8 mouse cellular contexts compared by ENCODE assay signal in the genomic region with DNA sequence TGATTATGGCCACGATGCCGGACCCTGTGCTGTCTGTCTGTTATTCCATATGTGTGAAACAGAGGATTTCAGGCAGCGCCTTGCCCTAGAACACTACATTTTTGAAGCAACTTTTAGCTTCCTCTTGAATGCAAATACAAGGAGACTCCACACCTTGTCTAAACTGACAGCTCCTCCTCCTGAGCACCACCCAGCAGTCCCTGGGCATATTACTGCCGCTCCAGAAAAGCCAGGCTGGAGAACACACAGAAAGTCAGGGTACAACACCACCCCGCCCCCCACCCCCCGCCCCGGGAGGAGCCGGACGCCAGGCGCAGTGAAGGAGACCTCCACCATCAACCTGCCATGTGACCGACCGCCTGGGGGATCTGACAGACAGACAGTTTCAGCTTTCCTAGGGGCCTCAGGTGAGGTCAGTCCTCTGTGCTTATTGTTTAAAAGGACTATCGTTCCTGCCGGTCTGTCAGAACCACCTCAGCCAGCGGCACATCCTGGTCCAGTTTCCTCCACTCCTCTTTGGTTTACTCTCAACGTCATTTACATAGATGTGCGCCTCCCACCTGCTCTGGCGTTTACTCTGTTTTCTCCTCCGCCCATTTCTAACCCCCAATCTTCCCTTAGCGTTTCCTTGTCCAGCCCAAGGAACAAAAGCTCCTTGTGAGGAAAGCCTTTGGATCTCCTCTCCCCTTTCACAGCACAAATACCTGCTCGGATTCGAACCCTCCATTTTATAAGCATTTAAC. TPM values are rescaled to one million over a fixed set of nuclear protein-coding genes. Genes with fewer than 3 reads are reported as not detected.
DNase-seq lines count a peak whose midpoint lies in the region; ATAC-seq and TF ChIP-seq lines count a peak whose summit lies in the region.

No protein-coding gene starts in this region.

- TF ChIP-seq CTCF in gastrocnemius, adult 2 months (IDR thresholded peaks at IDR 0.05) = no peak

- 19% methylated on average over 22 of the region's 22 CpGs for WGBS in forebrain, embryonic 16.5 days
- WGBS in liver, embryonic 16.5 days (ENCODE audit: insufficient replicate concordance) = 34% methylated on average over 22 of the region's 22 CpGs

- in situ Hi-C loops in ES-E14 (cut with MboI; ENCODE audit: low sequenced_read_pairs in 2 of 2, unreplicated experiment in 2 of 2) = no loop called here

- ATAC-seq in forebrain, embryonic 16.5 days = no peak
- no peak for ATAC-seq in liver, embryonic 16.5 days (ENCODE audit: low read depth)
- no peak for ATAC-seq in granulocyte monocyte progenitor cell, adult 5-6 weeks (replicated peaks; ENCODE audit: poor library complexity, severe bottlenecking)

- peak overlapping the region; percentile 5 for H3K4me2 ChIP-seq in forebrain, embryonic 16.5 days (ENCODE audit: low read length)
- peak overlapping the region; percentile 41 for H3K4me2 ChIP-seq in liver, embryonic 16.5 days (ENCODE audit: low read depth, low read length)

- H3K4me1 ChIP-seq in ES-E14 (ENCODE audit: control insufficient read depth in 2 of 2, insufficient read depth in 2 of 2, low read length in 2 of 2, poor library complexity in 1 of 2) = peaks cover 4% of the 10 kb centered on the region in 2 experiments; a peak in 3 of 4 replicates
- no peaks in the 10 kb centered on the region for H3K4me1 ChIP-seq in forebrain, embryonic 16.5 days (replicated peaks; ENCODE audit: control insufficient read depth, insufficient read depth, low read length)
- peaks cover 4% of the 10 kb centered on the region; the same call in 1 of the 2 replicates for H3K4me1 ChIP-seq in liver, embryonic 16.5 days (ENCODE audit: control insufficient read depth, low read depth, low read length)

- H3K9me3 ChIP-seq in ES-E14 (ENCODE audit: control insufficient read depth, insufficient read depth, low read depth, low read length) = no peaks in the 10 kb centered on the region
- H3K9me3 ChIP-seq in forebrain, embryonic 16.5 days (ENCODE audit: control insufficient read depth, low read length) = no peaks in the 10 kb centered on the region
- no peaks in the 10 kb centered on the region for H3K9me3 ChIP-seq in liver, embryonic 16.5 days (replicated peaks; ENCODE audit: control insufficient read depth, low read length)

- intact Hi-C loops in gastrocnemius, adult 2 months (cut with DNase I) = no loop called here

- H3K27ac ChIP-seq in ES-E14 (ENCODE audit: insufficient read depth, low read depth, low read length, poor library complexity, severe bottlenecking) = peak overlapping the region; percentile 66; the same call in 1 of the 2 replicates
- no peak overlapping the region for H3K27ac ChIP-seq in forebrain, embryonic 16.5 days (ENCODE audit: low read length)
- H3K27ac ChIP-seq in liver, embryonic 16.5 days (ENCODE audit: low read length) = no peak overlapping the region
- no peak overlapping the region for H3K27ac ChIP-seq in gastrocnemius, adult 2 months

- H3K4me3 ChIP-seq in ES-E14 (ENCODE audit: insufficient read depth in 1 of 2, low read depth in 1 of 2, low read length in 2 of 2, poor library complexity in 1 of 2, severe bottlenecking in 1 of 2) = peak overlapping the region; percentile 39 to 43
- no peak overlapping the region for H3K4me3 ChIP-seq in forebrain, embryonic 16.5 days (replicated peaks; ENCODE audit: low read length)
- no peak overlapping the region for H3K4me3 ChIP-seq in liver, embryonic 16.5 days (ENCODE audit: low read depth, low read length)
- no peak overlapping the region for H3K4me3 ChIP-seq in gastrocnemius, adult 2 months

- no peak overlapping the region for H3K9ac ChIP-seq in ES-E14 (ENCODE audit: insufficient read depth, low read depth, low read length, poor library complexity, severe bottlenecking)
- no peak overlapping the region for H3K9ac ChIP-seq in forebrain, embryonic 16.5 days (replicated peaks; ENCODE audit: low read depth, low read length)
- H3K9ac ChIP-seq in liver, embryonic 16.5 days (ENCODE audit: low read depth, low read length) = no peak overlapping the region

- no peaks in the 10 kb centered on the region for H3K27me3 ChIP-seq in forebrain, embryonic 16.5 days (replicated peaks; ENCODE audit: control insufficient read depth, insufficient read depth, low read length)
- H3K27me3 ChIP-seq in liver, embryonic 16.5 days (ENCODE audit: control insufficient read depth, insufficient read depth, low read depth, low read length) = no peaks in the 10 kb centered on the region

- H3K36me3 ChIP-seq in ES-E14 (ENCODE audit: control insufficient read depth, insufficient read depth, low read length, poor library complexity, severe bottlenecking) = no peaks in the 10 kb centered on the region
- H3K36me3 ChIP-seq in forebrain, embryonic 16.5 days (ENCODE audit: control insufficient read depth, insufficient read depth) = no peaks in the 10 kb centered on the region
- no peaks in the 10 kb centered on the region for H3K36me3 ChIP-seq in liver, embryonic 16.5 days (ENCODE audit: control insufficient read depth, insufficient read depth)

- peak; percentile 70 for DNase-seq in heart, adult 11 months
- no peak for DNase-seq in heart, adult 8-10 months (ENCODE audit: low spot score)
- DNase-seq in ES-E14 (ENCODE audit: low read depth, low spot score) = peak; percentile 49
- DNase-seq in adrenal gland, postnatal 36 days = no peak
- no peak for DNase-seq in gastrocnemius, adult 2 months

TF ChIP-seq in ES-E14, 5 proteins besides CTCF, POLR2A, EP300 and RAD21:
- no peak for TF ChIP-seq HCFC1 (IDR thresholded peaks at IDR 0.05; ENCODE audit: borderline replicate concordance, insufficient read depth, low read length)
- no peak for TF ChIP-seq ZC3H11A (IDR thresholded peaks at IDR 0.05; ENCODE audit: borderline replicate concordance, low read depth, low read length)
- no peak for TF ChIP-seq MAFK (IDR thresholded peaks at IDR 0.05; ENCODE audit: insufficient read depth, low read depth, low read length)
- no peak for TF ChIP-seq CHD2 (IDR thresholded peaks at IDR 0.05; ENCODE audit: low read depth, low read length)
- TF ChIP-seq ZNF384 (IDR thresholded peaks at IDR 0.05; ENCODE audit: low read depth, low read length) = no peak

RNA-seq across cellular contexts. Expression of a gene that starts 52.8 kb away (rescaled TPM):
- total RNA-seq in heart, adult 8-10 months (2022) = 1 to 10 TPM; 3.9 to 5.2 (median 4.9) TPM
- 17.7 and 19.7 TPM in 2 replicates for total RNA-seq in ES-E14 (2012; rRNA removed)
- polyA plus RNA-seq in forebrain, embryonic 16.5 days (2015; fragmentation: Nextera tagmentation; extraction: Ambion mirVana) = 8.7 and 11.3 TPM in 2 replicates
- polyA plus RNA-seq in liver, embryonic 16.5 days (2015; fragmentation: Nextera tagmentation; extraction: Ambion mirVana) = 3.5 and 3.7 TPM in 2 replicates
- total RNA-seq in granulocyte monocyte progenitor cell, adult 5-6 weeks (2014; fragmentation: Nextera tagmentation) = 16.8 and 21.5 TPM in 2 replicates
- total RNA-seq in granulocyte monocyte progenitor cell, adult 5-6 weeks (2017) = 18.6 and 26.6 TPM in 2 replicates
- 10 to 100 TPM; 13.5 to 13.6 TPM for total RNA-seq in adrenal gland, postnatal 36 days (2021)
- total RNA-seq in gastrocnemius, adult 2 months (2021) = 1 to 10 TPM; 2.5 to 3.0 TPM

Comparison
In these comparisons a context has a peak if more than half of its experiments do, and no peak if none do; other contexts are left out.
1. DNase-seq: peak in heart, adult 11 months (single experiment) and ES-E14 (single experiment); none in heart, adult 8-10 months (single experiment), adrenal gland, postnatal 36 days (0 of 2) and gastrocnemius, adult 2 months (single experiment).
2. H3K4me3 ChIP-seq: peak in ES-E14 (2 of 2); none in forebrain, embryonic 16.5 days (single experiment), liver, embryonic 16.5 days (single experiment) and gastrocnemius, adult 2 months (single experiment).